ENCODE assay signal across 8 mouse cellular contexts in the genomic region with DNA sequence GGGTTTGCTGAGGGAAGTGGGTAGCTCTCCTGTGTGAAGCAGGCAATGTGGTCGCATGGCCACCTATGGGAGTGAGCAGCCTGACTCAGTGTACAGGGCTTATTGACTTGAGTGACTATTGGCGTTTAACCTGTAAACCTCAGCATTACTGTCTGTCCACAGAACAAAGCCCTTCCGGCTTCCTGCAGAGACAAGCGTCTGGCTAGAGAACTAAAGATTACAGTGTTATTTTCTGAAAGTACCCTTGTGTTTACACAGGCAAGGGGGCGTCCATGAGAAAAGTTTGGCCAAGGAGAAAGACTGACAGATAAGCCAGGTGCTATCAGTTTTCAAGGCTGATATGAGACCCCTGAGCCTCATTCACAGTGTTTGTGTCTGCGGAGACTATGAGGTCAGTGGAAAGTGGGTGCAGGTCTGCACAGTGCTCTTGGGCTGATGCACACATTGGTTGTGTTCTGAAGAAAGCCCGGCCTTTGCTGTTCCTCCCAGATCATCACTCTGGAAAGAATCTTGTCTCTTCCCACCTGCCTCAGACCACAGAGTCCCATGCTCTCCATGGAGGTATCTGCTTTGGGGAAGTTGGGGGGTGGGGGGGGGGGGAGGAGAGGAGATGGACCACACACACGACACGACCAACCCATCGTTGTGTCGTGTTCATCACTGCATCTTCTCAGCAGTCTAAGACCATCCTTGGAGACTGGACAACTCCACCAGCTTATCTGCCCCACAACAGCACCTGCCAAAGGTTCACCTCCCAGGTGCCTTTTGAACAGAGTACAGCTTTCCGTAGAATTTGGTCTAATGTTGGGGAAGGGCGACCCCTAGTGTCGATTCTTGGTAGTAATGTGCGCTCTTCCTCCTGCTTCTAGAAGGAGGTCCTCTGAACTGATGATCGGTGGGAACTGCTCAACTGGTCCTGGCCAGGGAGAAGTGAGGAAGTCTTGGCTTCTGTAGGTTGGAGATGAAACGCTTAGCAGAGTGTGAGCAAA. TPM values are rescaled to one million over a fixed set of nuclear protein-coding genes. Genes with fewer than 3 reads are reported as not detected.
A peak's percentile ranks its signal among the peaks of the same experiment; 100 is the strongest.
DNase-seq lines count a peak whose midpoint lies in the region; ATAC-seq and TF ChIP-seq lines count a peak whose summit lies in the region.

No protein-coding gene starts in this region.

- H3K4me1 ChIP-seq in intestine, postnatal 0 days (replicated peaks; ENCODE audit: control insufficient read depth, insufficient read depth, low read length) = no peaks in the 10 kb centered on the region
- H3K4me1 ChIP-seq in limb, embryonic 13.5 days = no peaks in the 10 kb centered on the region
- H3K4me1 ChIP-seq in midbrain, embryonic 16.5 days (ENCODE audit: control insufficient read depth, insufficient read depth, low read length) = no peaks in the 10 kb centered on the region

- no peaks in the 10 kb centered on the region for H3K27me3 ChIP-seq in intestine, postnatal 0 days (replicated peaks; ENCODE audit: control insufficient read depth, insufficient read depth, low read length)
- H3K27me3 ChIP-seq in limb, embryonic 13.5 days = peaks cover 22% of the 10 kb centered on the region
- no peaks in the 10 kb centered on the region for H3K27me3 ChIP-seq in midbrain, embryonic 16.5 days (ENCODE audit: control insufficient read depth, insufficient read depth, low read depth, low read length)

- no peaks in the 10 kb centered on the region for H3K36me3 ChIP-seq in intestine, postnatal 0 days (ENCODE audit: control insufficient read depth, insufficient read depth)
- no peaks in the 10 kb centered on the region for H3K36me3 ChIP-seq in limb, embryonic 13.5 days
- H3K36me3 ChIP-seq in midbrain, embryonic 16.5 days (ENCODE audit: control insufficient read depth, insufficient read depth, low read length) = no peaks in the 10 kb centered on the region

- TF ChIP-seq CTCF in intestine, postnatal 0 days (IDR thresholded peaks at IDR 0.05; ENCODE audit: low read depth) = peak; percentile 91

- H3K4me2 ChIP-seq in intestine, postnatal 0 days (replicated peaks; ENCODE audit: low read depth) = 0 out of 2 replicates have a peak overlapping the region, but pooled peaks have one; percentile 17
- no peak overlapping the region for H3K4me2 ChIP-seq in limb, embryonic 13.5 days (replicated peaks)
- H3K4me2 ChIP-seq in midbrain, embryonic 16.5 days (ENCODE audit: low read length) = no peak overlapping the region; the same call in 1 of the 2 replicates

- no peak overlapping the region for H3K4me3 ChIP-seq in intestine, postnatal 0 days (ENCODE audit: low read depth, low read length)
- no peak overlapping the region for H3K4me3 ChIP-seq in limb, embryonic 13.5 days
- no peak overlapping the region for H3K4me3 ChIP-seq in midbrain, embryonic 16.5 days (ENCODE audit: low read depth, low read length)

- peak; percentile 28 for DNase-seq in ovary, postnatal 10 days (ENCODE audit: low spot score)
- DNase-seq in ovary, adult 18-20 months (ENCODE audit: low spot score) = no peak
- DNase-seq in embryo, embryonic 10.5 days (ENCODE audit: low spot score) = peak; percentile 90
- DNase-seq in spleen, postnatal 36 days (ENCODE audit: low spot score in 2 of 2) = peak; percentile 39 to 56

- WGBS in intestine, postnatal 0 days = 13% methylated on average over 17 of the region's 17 CpGs
- WGBS in limb, embryonic 13.5 days = 35% methylated on average over 17 of the region's 17 CpGs
- 31% methylated on average over 17 of the region's 17 CpGs for WGBS in midbrain, embryonic 16.5 days

- no peaks in the 10 kb centered on the region for H3K9me3 ChIP-seq in intestine, postnatal 0 days (ENCODE audit: control insufficient read depth)
- no peaks in the 10 kb centered on the region for H3K9me3 ChIP-seq in limb, embryonic 13.5 days
- no peaks in the 10 kb centered on the region for H3K9me3 ChIP-seq in midbrain, embryonic 16.5 days (replicated peaks; ENCODE audit: control insufficient read depth, low read length, poor library complexity, severe bottlenecking)

- H3K9ac ChIP-seq in intestine, postnatal 0 days (ENCODE audit: low read depth, low read length) = no peak overlapping the region
- H3K9ac ChIP-seq in limb, embryonic 13.5 days = no peak overlapping the region
- no peak overlapping the region for H3K9ac ChIP-seq in midbrain, embryonic 16.5 days (ENCODE audit: low read depth, low read length)

- no peak overlapping the region for H3K27ac ChIP-seq in intestine, postnatal 0 days (ENCODE audit: low read depth, low read length)
- H3K27ac ChIP-seq in limb, embryonic 13.5 days = no peak overlapping the region
- H3K27ac ChIP-seq in midbrain, embryonic 16.5 days (ENCODE audit: low read length) = no peak overlapping the region

- ATAC-seq in granulocyte monocyte progenitor cell, adult 5-6 weeks (replicated peaks; ENCODE audit: poor library complexity, severe bottlenecking) = peak; percentile 73
- ATAC-seq in intestine, postnatal 0 days = peak; percentile 20; the same call in 1 of the 2 replicates
- peak; percentile 32; the same call in 1 of the 2 replicates for ATAC-seq in limb, embryonic 13.5 days (ENCODE audit: low FRiP score, low read depth)
- peak; percentile 79 for ATAC-seq in midbrain, embryonic 16.5 days

RNA-seq across cellular contexts. Expression of gene Apod, which starts 40.0 kb away (rescaled TPM):
- not detected in 2 replicates for total RNA-seq in granulocyte monocyte progenitor cell, adult 5-6 weeks (2014; fragmentation: Nextera tagmentation)
- total RNA-seq in granulocyte monocyte progenitor cell, adult 5-6 weeks (2017) = not detected in 2 replicates
- 0.50 and 0.77 TPM in 2 replicates for polyA plus RNA-seq in intestine, postnatal 0 days (2015; fragmentation: Nextera tagmentation; extraction: Ambion mirVana)
- 34.7 and 36.0 TPM in 2 replicates for polyA plus RNA-seq in limb, embryonic 13.5 days (2015; fragmentation: Nextera tagmentation; extraction: Ambion mirVana)
- 83.5 and 89.1 TPM in 2 replicates for polyA plus RNA-seq in midbrain, embryonic 16.5 days (2015; fragmentation: Nextera tagmentation; extraction: Ambion mirVana)

Comparison
In these comparisons a context has a peak if more than half of its experiments do, and no peak if none do; other contexts are left out.
1. ATAC-seq: peak in every context shown above with its lines; median percentile 79 in midbrain, embryonic 16.5 days; 73 in granulocyte monocyte progenitor cell, adult 5-6 weeks; 32 in limb, embryonic 13.5 days; 20 in intestine, postnatal 0 days.
2. RNA of gene Apod, which starts 40.0 kb away (polyA plus RNA-seq): 83.5 to 89.1 TPM in midbrain, embryonic 16.5 days and 34.7 to 36.0 TPM in limb, embryonic 13.5 days; 0.50 to 0.77 TPM in intestine, postnatal 0 days; every median in the first group is over 10 times any median in the second.